Mouse (Mus musculus) heart, embryonic 11.5 days (tissue): Measurements from ENCODE around the gene Ppargc1a. TPM values are rescaled to one million over a fixed set of nuclear protein-coding genes. Genes with fewer than 3 reads are reported as not detected.

Experiments used
- ATAC-seq: fragments of 200-750 bp; cut with Nextera tagmentation; replicated peaks from 2 replicates; pipeline ENCODE4 v1.8.0; 2017; ENCODE audit warnings: moderate library complexity; ENCODE audit not compliant: insufficient number of reproducible peaks, low FRiP score, low TSS enrichment
- H3K27ac ChIP-seq: fragments of 300-500 bp; sonication (generic); 2 replicates; pipeline ENCODE4 v1.5.1; 2014; ENCODE audit warnings: mild to moderate bottlenecking, low read depth, low read length
- H3K27me3 ChIP-seq: fragments of 300-500 bp; sonication (generic); 2 replicates; pipeline ENCODE4 v1.6.1; 2014; ENCODE audit warnings: mild to moderate bottlenecking, low read length, mixed read lengths; ENCODE audit not compliant: control insufficient read depth, insufficient read depth
- H3K36me3 ChIP-seq: fragments of 300-500 bp; sonication (generic); 2 replicates; pipeline ENCODE4 v1.6.1; 2014; ENCODE audit warnings: mild to moderate bottlenecking, low read length, moderate library complexity, mixed read lengths; ENCODE audit not compliant: control insufficient read depth, insufficient read depth
- H3K4me1 ChIP-seq: fragments of 300-500 bp; sonication (generic); 2 replicates; pipeline ENCODE4 v1.6.1; 2014; ENCODE audit warnings: low read length; ENCODE audit not compliant: control insufficient read depth, insufficient read depth
- H3K4me2 ChIP-seq: fragments of 300-500 bp; sonication (generic); 2 replicates; pipeline ENCODE4 v1.6.1; 2014; ENCODE audit warnings: mild to moderate bottlenecking, moderate library complexity
- H3K4me3 ChIP-seq: fragments of 300-500 bp; sonication (generic); 2 replicates; pipeline ENCODE4 v1.5.1; 2014; ENCODE audit warnings: low read depth, low read length
- H3K9ac ChIP-seq: fragments of 300-500 bp; sonication (generic); 2 replicates; pipeline ENCODE4 v1.6.1; 2014; ENCODE audit warnings: mild to moderate bottlenecking, low read depth, low read length, moderate library complexity
- H3K9me3 ChIP-seq: fragments of 300-500 bp; sonication (generic); replicated peaks from 2 replicates; pipeline ENCODE4 v1.6.1; 2016; ENCODE audit warnings: low read length; ENCODE audit not compliant: control insufficient read depth
- WGBS: fragments of 180-500 bp; shearing (Covaris S2); extraction: QIAGEN DNeasy Blood & Tissue Kit; methylation state at CpG from one replicate; pipeline ENCODE4 v1.1.7; 2014; ENCODE audit not compliant: insufficient replicate concordance; 5-methylcytosine and 5-hydroxymethylcytosine counted together
- polyA plus RNA-seq: library from polyadenylated mRNA; unstranded; fragments of >200 nt; fragmentation: Nextera tagmentation; extraction: Ambion mirVana; gene quantifications from 2 replicates; pipeline ENCODE4 v1.2.1, GENCODE M21; 2014

Ppargc1a gene
- polyA plus RNA-seq, 1 experiment from 2014 or later: 40.1 TPM

- peak overlapping the region; percentile 22; the same call in 1 of the 2 replicates for H3K27ac ChIP-seq
- WGBS: 50% methylated on average over 6 of the region's 6 CpGs
- H3K36me3 ChIP-seq: no peaks in the 10 kb centered on the region
- H3K27me3 ChIP-seq: no peaks in the 10 kb centered on the region
- H3K9me3 ChIP-seq: no peaks in the 10 kb centered on the region
- ATAC-seq: no peak
- no peak overlapping the region for H3K9ac ChIP-seq
- H3K4me1 ChIP-seq: 0 out of 2 replicates have a peak, but pooled peaks cover 3% of the 10 kb centered on the region
- no peak overlapping the region for H3K4me3 ChIP-seq
- no peak overlapping the region for H3K4me2 ChIP-seq
These were observed 49.9 kb downstream of the Ppargc1a start for GRCm38 (mm10) chr5:51517440-51518187.

GRCm38 (mm10) chr5:51504654-51505053, 62.9 kb downstream of the Ppargc1a start:
- Histone ChIP-seq H3K4me1 (0 out of 2 replicates have a peak, but pooled peaks cover 3% of the 10 kb centered on the region), H3K27ac (no peak overlapping the region), H3K36me3 (no peaks in the 10 kb centered on the region), H3K9ac (no peak overlapping the region), H3K9me3 (no peaks in the 10 kb centered on the region), H3K4me2 (no peak overlapping the region), H3K27me3 (no peaks in the 10 kb centered on the region), H3K4me3 (no peak overlapping the region)
- ATAC-seq: no peak
- WGBS: 59% methylated on average over 2 of the region's 2 CpGs

GRCm38 (mm10) chr5:51497910-51498517, 69.5 kb downstream of the Ppargc1a start:
- Histone ChIP-seq H3K9ac (no peak overlapping the region), H3K36me3 (no peaks in the 10 kb centered on the region), H3K4me2 (no peak overlapping the region), H3K4me1 (no peaks in the 10 kb centered on the region), H3K9me3 (no peaks in the 10 kb centered on the region), H3K4me3 (no peak overlapping the region), H3K27ac (no peak overlapping the region), H3K27me3 (no peaks in the 10 kb centered on the region)
- no peak for ATAC-seq
- 33% methylated on average over 9 of the region's 9 CpGs for WGBS

- Histone ChIP-seq H3K36me3 (no peaks in the 10 kb centered on the region), H3K9ac (no peak overlapping the region), H3K4me3 (no peak overlapping the region), H3K27me3 (no peaks in the 10 kb centered on the region), H3K9me3 (no peaks in the 10 kb centered on the region), H3K27ac (no peak overlapping the region), H3K4me1 (no peaks in the 10 kb centered on the region), H3K4me2 (no peak overlapping the region)
- ATAC-seq: no peak
- 81% methylated on average over 6 of the region's 6 CpGs for WGBS
These were observed 72.1 kb downstream of the Ppargc1a start for GRCm38 (mm10) chr5:51495446-51495845.

GRCm38 (mm10) chr5:51494358-51494876, 73.1 kb downstream of the Ppargc1a start:
- H3K9ac ChIP-seq: no peak overlapping the region
- H3K4me1 ChIP-seq: no peaks in the 10 kb centered on the region
- no peak overlapping the region for H3K27ac ChIP-seq
- no peak for ATAC-seq
- H3K9me3 ChIP-seq: no peaks in the 10 kb centered on the region
- H3K4me3 ChIP-seq: no peak overlapping the region
- no peak overlapping the region for H3K4me2 ChIP-seq
- H3K27me3 ChIP-seq: no peaks in the 10 kb centered on the region
- H3K36me3 ChIP-seq: no peaks in the 10 kb centered on the region
- WGBS: 73% methylated on average over 15 of the region's 15 CpGs

- no peak for ATAC-seq
- no peak overlapping the region for H3K27ac ChIP-seq
- H3K9me3 ChIP-seq: no peaks in the 10 kb centered on the region
- no peaks in the 10 kb centered on the region for H3K27me3 ChIP-seq
- no peak overlapping the region for H3K4me3 ChIP-seq
- H3K9ac ChIP-seq: no peak overlapping the region
- H3K36me3 ChIP-seq: no peaks in the 10 kb centered on the region
- no peak overlapping the region for H3K4me2 ChIP-seq
- peaks cover 10% of the 10 kb centered on the region for H3K4me1 ChIP-seq
- WGBS: 20% methylated on average over 1 of the region's 1 CpGs
These were observed 83.8 kb downstream of the Ppargc1a start for GRCm38 (mm10) chr5:51483768-51484167.

GRCm38 (mm10) chr5:51479859-51480258, 87.7 kb downstream of the Ppargc1a start:
- ATAC-seq: no peak
- Histone ChIP-seq H3K9ac (no peak overlapping the region), H3K27me3 (no peaks in the 10 kb centered on the region), H3K4me1 (peaks cover 22% of the 10 kb centered on the region), H3K4me3 (no peak overlapping the region), H3K27ac (no peak overlapping the region), H3K4me2 (no peak overlapping the region), H3K9me3 (no peaks in the 10 kb centered on the region), H3K36me3 (no peaks in the 10 kb centered on the region)

GRCm38 (mm10) chr5:51479456-51479855, 88.1 kb downstream of the Ppargc1a start:
- Histone ChIP-seq H3K4me2 (no peak overlapping the region), H3K9me3 (no peaks in the 10 kb centered on the region), H3K27me3 (no peaks in the 10 kb centered on the region), H3K27ac (0 out of 2 replicates have a peak overlapping the region, but pooled peaks have one; percentile 54), H3K9ac (no peak overlapping the region), H3K36me3 (no peaks in the 10 kb centered on the region), H3K4me3 (no peak overlapping the region), H3K4me1 (peaks cover 22% of the 10 kb centered on the region)
- no peak for ATAC-seq
- 42% methylated on average over 2 of the region's 2 CpGs for WGBS
